Mouse (Mus musculus) CD4-positive helper T cell, adult 2 months (primary cell): ENCODE measurements around the gene Rad9b.
"Not testable (repeated sequence)": the region's sequence is repeated elsewhere in the genome, so short reads cannot be mapped to it uniquely, and the experiment has no call there.

Source experiments
- DNase-seq: peaks from one replicate; pipeline ENCODE4 v3.0.0-alpha.2; 2012; ENCODE audit warnings: low read depth, missing footprints, low spot score

The Rad9b gene

DNA sequence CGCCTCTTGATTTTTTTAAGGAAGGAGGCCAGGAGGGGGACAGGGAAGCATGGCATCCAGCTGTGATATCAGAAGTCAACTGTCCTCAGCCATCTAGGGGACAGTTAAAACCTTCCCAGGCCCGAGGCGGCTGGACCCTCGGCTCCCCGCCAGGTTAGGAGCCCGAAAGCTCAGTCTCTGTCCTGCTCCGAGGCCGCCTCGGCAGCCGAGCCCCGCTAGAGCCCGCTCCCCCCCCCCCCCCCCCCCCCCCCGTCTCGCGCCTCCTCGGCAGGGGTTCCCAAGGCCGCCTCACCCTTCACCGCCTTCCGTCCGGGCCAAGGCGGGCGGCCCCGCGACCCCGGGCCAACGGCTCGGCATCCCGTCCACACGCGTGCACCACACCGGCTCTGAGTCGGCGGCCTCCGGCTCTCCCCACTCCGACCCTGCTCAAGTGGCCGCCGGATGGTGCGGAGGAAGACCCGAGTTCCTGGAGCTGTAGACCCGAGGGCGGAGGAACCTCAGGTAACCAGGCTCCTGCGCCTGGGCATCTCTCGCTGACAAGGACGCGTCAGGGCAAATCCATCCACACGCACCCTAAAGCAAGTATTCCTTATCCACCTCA is 17.7 kb upstream of the Rad9b start, which contains the start of gene Gpn3:
Gene Gpn3, plus strand, starts transcription at position 286 of the 601 bp plus-strand sequence.
- no peak for DNase-seq

GRCm38 (mm10) chr5:122354492-122355067 is 547 bp upstream of the Rad9b start:
- no peak for DNase-seq

DNA sequence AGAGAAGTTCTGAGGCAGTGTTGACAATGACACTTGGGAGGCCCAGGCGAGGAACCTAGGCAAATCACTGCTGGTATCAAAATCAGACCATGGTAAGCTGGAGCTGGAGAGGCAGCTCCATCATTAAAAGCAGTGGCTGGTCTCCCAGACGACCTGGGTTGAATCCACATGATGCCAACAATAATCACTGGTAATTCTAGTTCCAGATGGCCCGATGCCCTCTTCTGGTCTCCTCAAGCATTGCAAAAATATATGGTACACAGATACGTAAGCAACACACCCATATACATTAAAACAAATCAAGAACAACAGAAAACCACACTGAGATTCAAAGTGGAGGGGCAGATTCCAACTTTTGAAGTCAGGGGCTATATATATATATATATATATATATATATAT is 8.3 kb downstream of the Rad9b start:
- DNase-seq, result no peak

DNA sequence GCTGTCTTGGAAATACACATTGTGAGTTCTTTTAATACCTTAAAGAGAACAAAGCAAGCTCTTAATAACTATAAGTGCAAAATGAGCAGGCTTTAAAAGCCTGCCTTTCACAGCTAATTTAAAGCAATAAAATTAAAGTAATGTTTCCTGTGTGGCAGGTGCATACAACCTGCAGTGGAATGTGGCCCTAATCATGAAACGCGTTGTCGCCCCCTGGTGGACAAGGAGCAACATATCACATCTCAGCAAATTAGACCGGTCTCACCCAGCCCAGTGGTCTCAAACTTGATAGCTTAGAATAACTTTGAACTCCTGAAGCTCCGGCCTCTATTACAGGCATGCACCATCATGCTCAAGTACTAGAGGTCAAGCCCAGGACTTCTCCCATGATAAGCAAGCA is 9.8 kb downstream of the Rad9b start:
- DNase-seq, result peak; percentile 77

DNA sequence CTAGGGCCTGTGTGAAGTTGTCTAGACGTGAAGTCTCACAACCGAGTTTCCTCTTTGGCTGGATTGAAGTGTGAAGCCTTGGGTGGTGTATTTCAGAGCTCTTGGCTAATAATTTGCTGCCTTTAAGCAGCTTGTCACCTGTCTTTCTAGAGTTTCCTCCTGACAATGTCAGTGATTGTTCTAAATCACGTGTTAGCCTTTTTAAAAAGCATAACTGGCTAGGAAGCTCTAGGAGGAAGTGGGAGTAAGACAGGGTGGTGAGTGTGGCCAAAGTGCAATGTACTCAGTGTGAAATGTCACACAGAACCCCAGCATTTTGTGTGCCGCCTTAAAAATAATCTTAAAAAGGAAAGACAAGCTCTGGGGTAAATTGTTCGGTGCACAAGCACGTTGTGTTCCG is 10.3 kb downstream of the Rad9b start:
- no peak for DNase-seq

GRCm38 (mm10) chr5:122342874-122343273 is 11.2 kb downstream of the Rad9b start:
- no peak for DNase-seq

DNA sequence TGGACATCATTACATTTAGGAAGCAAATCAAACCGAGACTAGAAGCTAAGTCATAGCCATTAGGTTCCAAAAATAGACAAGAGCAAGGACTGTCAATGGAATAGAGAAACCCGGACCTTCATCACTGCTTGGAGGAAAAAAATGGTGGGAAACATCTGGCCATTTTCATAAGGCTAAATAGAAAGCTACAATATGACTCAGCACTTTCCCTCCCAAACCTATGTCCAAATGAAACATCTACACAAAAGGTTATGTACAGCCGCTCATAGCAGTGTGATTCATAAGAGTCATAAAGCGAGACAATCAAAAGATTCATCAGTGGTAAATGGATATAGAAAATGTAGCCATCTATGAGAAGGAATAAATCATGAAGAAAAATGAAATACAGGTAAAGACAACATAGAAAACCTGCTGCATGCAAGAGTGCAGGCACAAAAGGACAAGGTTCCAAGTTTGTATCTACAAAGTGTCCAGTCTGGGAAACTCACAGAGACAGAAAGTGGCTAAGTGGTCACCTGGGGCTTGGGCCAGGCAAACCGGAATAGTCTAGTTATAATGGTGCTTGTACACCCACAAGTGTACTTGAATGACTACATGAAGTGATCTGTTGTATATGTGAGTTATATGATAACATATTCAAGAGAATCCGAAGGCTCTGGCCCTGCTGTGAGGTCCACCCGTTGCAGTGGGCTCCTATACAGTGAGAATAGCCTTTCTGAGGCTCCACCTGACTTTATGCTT is 17.3 kb downstream of the Rad9b start:
- no peak for DNase-seq

DNA sequence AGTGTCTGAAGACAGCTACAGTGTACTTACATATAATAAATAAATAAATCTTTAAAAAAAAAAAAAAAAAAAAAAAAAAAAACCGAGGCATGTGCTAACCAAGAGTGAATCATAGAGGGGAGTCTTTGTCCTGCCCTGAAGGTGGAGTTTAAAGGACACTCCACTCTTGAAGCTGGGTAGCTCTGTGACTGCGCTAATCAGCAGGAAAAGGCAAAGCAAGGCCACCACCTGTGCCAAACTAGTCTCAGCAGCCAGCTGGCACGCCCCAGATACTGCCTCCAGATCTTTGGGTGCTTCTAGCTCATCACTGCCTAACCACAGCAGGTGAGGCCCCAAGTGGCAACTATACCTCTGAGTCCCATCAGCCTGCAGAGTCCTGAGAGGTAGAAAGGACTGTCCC is 19.4 kb downstream of the Rad9b start:
- no peak for DNase-seq

GRCm38 (mm10) chr5:122330269-122330668 is 23.8 kb downstream of the Rad9b start:
- no peak for DNase-seq

GRCm38 (mm10) chr5:122327283-122327682 is 26.8 kb downstream of the Rad9b start:
- DNase-seq, result no peak

DNA sequence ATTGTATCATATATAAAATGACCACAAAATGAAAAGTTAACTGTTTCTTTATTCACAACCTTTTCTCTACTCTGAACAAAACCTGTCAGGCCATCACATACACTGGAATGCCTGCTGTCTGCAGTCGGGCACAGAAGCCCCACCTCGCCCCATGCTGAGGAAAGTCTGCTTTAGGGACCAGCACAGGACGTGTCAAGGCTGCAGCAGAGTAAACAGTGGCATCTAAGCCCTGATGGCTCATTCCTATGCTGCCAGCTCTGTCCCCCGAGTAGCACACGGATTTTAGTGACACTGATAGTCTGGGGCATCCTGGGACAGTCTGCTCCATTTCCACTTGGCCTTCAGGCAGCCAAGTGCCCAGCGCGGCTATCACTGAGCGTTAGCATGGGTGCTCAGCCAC is 28.6 kb downstream of the Rad9b start:
- DNase-seq, result no peak

- DNase-seq, result no peak
Measured at GRCm38 (mm10) chr5:122324608-122325431, 29.2 kb downstream of the Rad9b start.

DNA sequence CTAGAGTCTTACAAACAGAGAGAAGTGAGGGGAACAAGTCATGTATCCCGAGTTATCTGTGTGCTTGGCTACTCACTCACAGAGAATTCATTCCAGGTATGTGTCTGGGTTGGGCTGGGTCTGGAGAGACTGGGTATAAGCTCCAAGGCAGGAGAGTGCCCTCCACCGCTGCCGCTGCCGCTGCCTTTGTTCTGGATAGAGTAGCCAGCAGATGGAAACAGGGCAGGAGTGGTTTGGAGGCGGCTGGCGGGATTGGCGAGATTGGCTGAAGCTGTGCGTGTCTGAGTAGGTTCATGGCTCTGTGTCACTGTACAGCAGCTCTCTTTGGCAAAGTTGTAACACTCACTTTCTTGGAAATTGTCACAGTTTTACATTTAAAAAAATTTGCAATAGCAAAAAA is 30.5 kb downstream of the Rad9b start:
- no peak for DNase-seq

DNA sequence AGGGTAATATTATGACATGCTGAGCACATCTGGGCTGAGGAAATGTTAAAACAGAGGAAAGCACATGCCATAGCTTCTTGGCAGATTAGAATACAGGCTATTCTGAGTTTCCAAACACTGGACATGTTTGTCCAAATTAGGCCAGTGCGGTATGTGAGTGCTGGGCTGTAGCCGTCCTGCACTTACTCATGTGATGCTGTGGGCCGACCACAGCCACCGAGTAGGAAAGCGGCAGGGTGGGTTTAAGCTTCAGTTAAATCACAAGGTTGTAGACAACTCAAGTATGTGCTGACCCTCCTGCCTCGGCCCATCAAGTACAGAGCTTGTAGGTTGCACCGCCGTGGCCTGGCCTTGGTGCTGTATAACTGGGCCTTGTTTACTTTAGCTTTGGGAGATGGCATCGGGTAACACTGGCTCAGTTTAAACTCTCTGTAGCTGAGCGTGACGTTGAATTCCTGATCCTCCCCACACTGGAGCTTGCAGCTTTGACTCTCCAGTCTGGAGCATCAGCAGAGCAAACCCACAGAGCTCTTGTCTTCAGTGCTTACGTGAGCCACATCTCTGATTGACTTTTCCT is 33.7 kb downstream of the Rad9b start:
- no peak for DNase-seq

DNA sequence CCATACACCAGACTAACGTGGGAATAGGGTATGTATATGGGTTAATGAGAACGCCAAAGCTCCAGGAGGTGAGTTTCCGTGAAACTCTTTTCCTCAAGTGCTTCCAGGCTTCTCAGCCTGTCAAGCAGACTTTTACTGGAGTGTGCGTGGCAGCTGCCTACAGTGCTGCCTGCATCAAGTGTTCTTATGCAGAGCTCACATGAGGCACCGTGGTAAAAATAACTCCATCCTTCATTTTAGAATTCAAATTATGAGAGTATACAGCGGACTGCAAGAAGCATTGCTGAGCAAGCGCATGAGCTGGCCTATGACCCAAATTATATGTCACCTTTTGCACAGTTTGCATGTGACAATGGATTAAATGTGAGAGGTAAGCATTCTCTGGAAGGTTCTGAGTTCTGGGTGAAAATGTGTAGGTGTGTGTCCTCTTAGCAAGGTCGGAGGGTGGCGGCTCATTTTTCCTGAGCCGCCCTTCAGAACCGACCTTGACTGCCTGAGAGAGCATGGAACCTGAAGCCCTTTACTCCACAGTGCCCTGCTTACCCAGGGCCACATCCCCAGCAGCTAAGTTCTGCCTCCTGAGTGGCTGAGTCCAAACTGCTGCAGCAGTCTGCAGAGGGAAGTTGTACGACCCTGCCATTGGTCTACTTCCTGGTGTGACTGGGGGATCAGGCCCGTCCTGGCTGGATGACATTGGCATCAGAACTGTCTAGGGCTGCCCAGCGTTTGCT is 34.4 kb downstream of the Rad9b start:
- DNase-seq, result no peak

GRCm38 (mm10) chr5:122318976-122319375 is 35.1 kb downstream of the Rad9b start:
- not testable (repeated sequence) for DNase-seq

- DNase-seq, result peak; percentile 75
Measured at GRCm38 (mm10) chr5:122318100-122318499, 35.9 kb downstream of the Rad9b start.

DNA sequence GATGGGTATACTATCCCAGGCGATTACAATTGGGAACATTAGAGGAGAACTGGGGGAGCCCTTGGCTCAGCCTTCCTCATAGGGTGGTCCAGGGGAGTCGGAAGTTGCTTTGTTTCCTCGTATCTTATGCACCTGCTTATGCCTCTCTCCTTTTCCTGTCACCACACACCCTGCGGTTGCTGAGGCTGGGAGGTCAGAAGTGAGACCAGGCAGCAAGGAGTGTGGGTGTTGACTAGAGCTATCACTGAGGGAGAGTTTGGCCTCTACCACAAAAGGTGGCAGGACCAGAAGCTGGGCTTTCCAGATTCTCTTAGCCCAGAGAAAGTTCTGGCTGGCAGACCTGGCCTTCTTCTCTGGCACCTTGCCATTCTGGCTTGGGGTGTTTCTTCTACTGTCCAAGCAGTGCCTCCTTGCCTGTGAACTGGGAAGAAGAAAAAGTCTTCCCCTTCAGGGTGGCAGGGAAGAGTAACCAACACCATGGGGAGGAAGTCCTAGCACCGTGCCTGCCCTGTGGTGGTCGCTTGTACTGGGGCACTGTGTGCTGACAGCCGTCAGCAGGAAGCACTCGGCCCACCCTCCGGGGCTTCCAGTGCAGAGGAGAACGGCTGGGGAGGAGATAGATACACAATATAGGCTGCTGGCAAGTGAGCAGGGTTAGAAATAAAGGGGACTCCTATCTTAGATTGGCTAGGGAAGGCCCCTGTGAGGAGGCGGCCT is 36.5 kb downstream of the Rad9b start:
- peak; percentile 32 for DNase-seq

GRCm38 (mm10) chr5:122314966-122315667 is 38.9 kb downstream of the Rad9b start:
- peak; percentile 52 for DNase-seq
